12 mouse cellular contexts compared by ENCODE assay signal in genomic region chr15:86419620-86420019, GRCm38 (mm10).
DNase-seq lines count a peak whose midpoint lies in the region; ATAC-seq lines count a peak whose summit lies in the region.
"Had no signal": no experiment of that assay in that cellular context is flagged by ENCODE, and none has a peak within 500 bp of the region (broad histone marks: within the 10 kb centered on the region; RNA-seq: fewer than 3 reads in every experiment).

No protein-coding gene starts in this region.

- no peak overlapping the region for H3K4me2 ChIP-seq in hindbrain, embryonic 12.5 days (replicated peaks)
- H3K4me2 ChIP-seq in midbrain, embryonic 15.5 days: no peak overlapping the region
- H3K4me2 ChIP-seq: embryonic facial prominence, embryonic 13.5 days had no signal

- peak; percentile 26 for DNase-seq in cerebellum, adult 11-12 months
- no peak for DNase-seq in cerebellum, postnatal 36 days
- peak; percentile 26 for DNase-seq in embryo, embryonic 9.5 days (ENCODE audit: extremely low spot score)
- DNase-seq in urinary bladder, postnatal 14 days (ENCODE audit: low spot score): no peak
- no peak for DNase-seq in gastrocnemius, postnatal 25 days
- DNase-seq: gastrocnemius, postnatal 14 days; right cerebral cortex, adult 18-20 months had no signal

- WGBS in hindbrain, embryonic 12.5 days: 40% methylated on average over 6 of the region's 6 CpGs
- WGBS in midbrain, embryonic 15.5 days: 46% methylated on average over 6 of the region's 6 CpGs

- H3K4me1 ChIP-seq in hindbrain, embryonic 12.5 days: peaks cover 56% of the 10 kb centered on the region
- H3K4me1 ChIP-seq in midbrain, embryonic 15.5 days: peaks cover 23% of the 10 kb centered on the region

- H3K4me3 ChIP-seq in hindbrain, embryonic 12.5 days: no peak overlapping the region
- no peak overlapping the region for H3K4me3 ChIP-seq in midbrain, embryonic 15.5 days
- H3K4me3 ChIP-seq: embryonic facial prominence, embryonic 13.5 days had no signal

- peaks cover under 1% of the 10 kb centered on the region; the same call in 1 of the 2 replicates for H3K27me3 ChIP-seq in hindbrain, embryonic 12.5 days
- no peaks in the 10 kb centered on the region for H3K27me3 ChIP-seq in midbrain, embryonic 15.5 days (replicated peaks)
- H3K27me3 ChIP-seq: embryonic facial prominence, embryonic 13.5 days had no signal

- H3K9ac ChIP-seq in hindbrain, embryonic 12.5 days: no peak overlapping the region
- no peak overlapping the region for H3K9ac ChIP-seq in midbrain, embryonic 15.5 days
- H3K9ac ChIP-seq: embryonic facial prominence, embryonic 13.5 days had no signal

- peak overlapping the region; percentile 72 for H3K27ac ChIP-seq in hindbrain, embryonic 12.5 days
- H3K27ac ChIP-seq in midbrain, embryonic 15.5 days: no peak overlapping the region
- H3K27ac ChIP-seq: embryonic facial prominence, embryonic 13.5 days; stomach, postnatal 0 days had no signal

- H3K36me3 ChIP-seq in hindbrain, embryonic 12.5 days: no peaks in the 10 kb centered on the region
- no peaks in the 10 kb centered on the region for H3K36me3 ChIP-seq in midbrain, embryonic 15.5 days (replicated peaks)
- H3K36me3 ChIP-seq: embryonic facial prominence, embryonic 13.5 days had no signal

- peak; percentile 84 for ATAC-seq in hindbrain, embryonic 12.5 days (ENCODE audit: low FRiP score)
- ATAC-seq in midbrain, embryonic 15.5 days (replicated peaks): peak; percentile 48; the same call in 1 of the 2 replicates
- ATAC-seq in granulocyte monocyte progenitor cell, adult 5-6 weeks (replicated peaks; ENCODE audit: poor library complexity, severe bottlenecking): no peak

- no peaks in the 10 kb centered on the region for H3K9me3 ChIP-seq in hindbrain, embryonic 12.5 days (replicated peaks)
- no peaks in the 10 kb centered on the region for H3K9me3 ChIP-seq in midbrain, embryonic 15.5 days
- H3K9me3 ChIP-seq: embryonic facial prominence, embryonic 13.5 days had no signal

Comparison
In these comparisons a context has a peak if more than half of its experiments do, and no peak if none do; other contexts are left out.
1. DNase-seq: peak in cerebellum, adult 11-12 months (single experiment) and embryo, embryonic 9.5 days (single experiment); none in cerebellum, postnatal 36 days (0 of 2), urinary bladder, postnatal 14 days (single experiment) and gastrocnemius, postnatal 25 days (single experiment).